Mouse (Mus musculus): ENCODE measurements at regions not wholly inside any gene's neighbourhood (a gene's known extent, or its start where the extent isn't known, plus 50 kb on each side); places are given as distances from the start of the nearest gene placed in this dataset.

GRCm38 (mm10) chr9:30101942-30102341, 139.0 kb upstream of the Ntm start:
- no peak overlapping the region for H3K9ac ChIP-seq (replicated peaks; ENCODE audit: low read depth, low read length)
- WGBS = 47% methylated on average over 6 of the region's 6 CpGs
- no peaks in the 10 kb centered on the region for H3K36me3 ChIP-seq (ENCODE audit: control insufficient read depth, insufficient read depth, low read length)
- no peaks in the 10 kb centered on the region for H3K9me3 ChIP-seq (ENCODE audit: control insufficient read depth, low read depth, low read length)
- no peak overlapping the region for H3K4me3 ChIP-seq (ENCODE audit: low read depth, low read length)
- no peaks in the 10 kb centered on the region for H3K27me3 ChIP-seq (ENCODE audit: control insufficient read depth, insufficient read depth, low read length)
- H3K27ac ChIP-seq (ENCODE audit: low read length) = no peak overlapping the region
- H3K4me1 ChIP-seq (ENCODE audit: control insufficient read depth, insufficient read depth, low read length) = no peaks in the 10 kb centered on the region
- ATAC-seq (ENCODE audit: insufficient number of reproducible peaks, insufficient read depth, low FRiP score, low read depth) = no peak
- H3K4me2 ChIP-seq (replicated peaks; ENCODE audit: low read depth, low read length) = no peak overlapping the region

- 58% methylated on average over 3 of the region's 3 CpGs for WGBS
Observed at GRCm38 (mm10) chr9:30122371-30122770, 159.4 kb upstream of the Ntm start.

DNA sequence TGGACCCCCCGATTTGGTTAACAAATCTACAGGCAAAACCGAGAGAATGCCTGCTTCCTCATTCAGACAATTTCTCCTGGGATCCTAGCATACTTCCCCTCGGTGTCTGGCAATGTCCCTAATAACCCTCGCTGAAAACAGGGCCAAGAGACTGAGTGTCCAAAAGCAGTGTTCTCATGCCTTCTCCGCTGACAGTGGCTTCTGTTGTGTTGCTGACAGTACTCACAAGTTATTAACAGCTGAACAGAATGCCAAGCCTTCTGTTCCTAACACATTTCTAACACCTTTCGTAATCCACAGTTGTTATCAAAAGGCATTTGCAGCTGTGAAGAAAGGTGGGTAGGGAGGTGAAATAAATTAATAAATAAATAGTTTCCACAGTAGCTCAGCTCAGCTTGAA, 166.2 kb upstream of the Ntm start:
- ATAC-seq (ENCODE audit: insufficient number of reproducible peaks, insufficient read depth, low FRiP score, low read depth) = no peak
- Histone ChIP-seq H3K9me3 (ENCODE audit: control insufficient read depth, low read depth, low read length) (no peaks in the 10 kb centered on the region), H3K27me3 (ENCODE audit: control insufficient read depth, insufficient read depth, low read length) (no peaks in the 10 kb centered on the region), H3K4me1 (ENCODE audit: control insufficient read depth, insufficient read depth, low read length) (no peaks in the 10 kb centered on the region), H3K36me3 (ENCODE audit: control insufficient read depth, insufficient read depth, low read length) (no peaks in the 10 kb centered on the region), H3K27ac (ENCODE audit: low read length) (no peak overlapping the region), H3K4me2 (replicated peaks; ENCODE audit: low read depth, low read length) (no peak overlapping the region), H3K9ac (replicated peaks; ENCODE audit: low read depth, low read length) (no peak overlapping the region), H3K4me3 (ENCODE audit: low read depth, low read length) (no peak overlapping the region)
- 73% methylated on average over 6 of the region's 6 CpGs for WGBS

More at GRCm38 (mm10) chr9:30122371-30122770, 159.4 kb upstream of the Ntm start:
- Histone ChIP-seq H3K27me3 (ENCODE audit: control insufficient read depth, insufficient read depth, low read length) (no peaks in the 10 kb centered on the region), H3K27ac (ENCODE audit: low read length) (no peak overlapping the region), H3K4me2 (replicated peaks; ENCODE audit: low read depth, low read length) (no peak overlapping the region), H3K9me3 (ENCODE audit: control insufficient read depth, low read depth, low read length) (no peaks in the 10 kb centered on the region), H3K9ac (replicated peaks; ENCODE audit: low read depth, low read length) (no peak overlapping the region), H3K36me3 (ENCODE audit: control insufficient read depth, insufficient read depth, low read length) (no peaks in the 10 kb centered on the region), H3K4me3 (ENCODE audit: low read depth, low read length) (no peak overlapping the region), H3K4me1 (ENCODE audit: control insufficient read depth, insufficient read depth, low read length) (no peaks in the 10 kb centered on the region)
- ATAC-seq (ENCODE audit: insufficient number of reproducible peaks, insufficient read depth, low FRiP score, low read depth) = no peak

DNA sequence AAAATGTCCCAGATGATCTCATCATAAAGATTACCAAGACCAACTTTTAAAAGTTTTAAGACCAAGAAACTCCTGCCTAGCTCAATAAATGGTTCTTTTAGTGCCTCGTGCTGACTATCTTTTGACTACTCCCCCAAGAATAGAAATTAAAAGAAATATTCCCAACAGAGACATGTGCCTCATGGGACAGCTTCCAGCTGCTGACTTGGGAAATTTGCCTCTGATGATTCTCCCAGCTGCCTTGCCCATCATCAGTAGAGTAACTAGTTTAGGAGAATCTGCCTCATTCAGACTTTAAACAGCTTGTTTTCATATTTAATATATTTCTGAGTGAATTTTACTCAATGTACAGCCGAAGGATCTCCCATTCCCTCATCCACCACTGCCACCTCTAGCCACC, 168.7 kb upstream of the Ntm start:
- H3K27ac ChIP-seq (ENCODE audit: low read length) = no peak overlapping the region
- no peak overlapping the region for H3K4me2 ChIP-seq (replicated peaks; ENCODE audit: low read depth, low read length)
- H3K36me3 ChIP-seq (ENCODE audit: control insufficient read depth, insufficient read depth, low read length) = no peaks in the 10 kb centered on the region
- no peaks in the 10 kb centered on the region for H3K27me3 ChIP-seq (ENCODE audit: control insufficient read depth, insufficient read depth, low read length)
- ATAC-seq (ENCODE audit: insufficient number of reproducible peaks, insufficient read depth, low FRiP score, low read depth) = no peak
- no peak overlapping the region for H3K9ac ChIP-seq (replicated peaks; ENCODE audit: low read depth, low read length)
- WGBS = 71% methylated on average over 2 of the region's 2 CpGs
- no peaks in the 10 kb centered on the region for H3K4me1 ChIP-seq (ENCODE audit: control insufficient read depth, insufficient read depth, low read length)
- no peak overlapping the region for H3K4me3 ChIP-seq (ENCODE audit: low read depth, low read length)
- no peaks in the 10 kb centered on the region for H3K9me3 ChIP-seq (ENCODE audit: control insufficient read depth, low read depth, low read length)

DNA sequence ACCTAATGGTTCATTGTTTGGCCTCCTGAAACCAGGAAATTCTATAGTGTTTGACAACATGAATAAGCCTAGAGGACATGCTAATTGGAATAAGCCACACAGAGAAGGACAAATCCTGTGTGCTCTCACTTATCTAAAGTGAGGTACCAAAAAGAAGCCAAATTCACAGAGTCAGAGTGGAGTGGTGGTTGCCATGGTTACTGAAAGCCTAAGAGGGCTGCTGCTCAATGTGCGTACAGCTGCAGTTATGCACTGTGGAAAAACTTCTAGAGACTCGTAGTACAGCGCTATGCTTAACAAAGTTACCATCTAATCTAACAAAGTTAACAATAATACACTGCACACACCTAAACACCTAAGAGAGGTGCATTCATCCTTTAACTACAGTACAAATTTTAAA, 171.4 kb upstream of the Ntm start:
- Histone ChIP-seq H3K4me2 (replicated peaks; ENCODE audit: low read depth, low read length) (no peak overlapping the region), H3K27me3 (ENCODE audit: control insufficient read depth, insufficient read depth, low read length) (no peaks in the 10 kb centered on the region), H3K4me1 (ENCODE audit: control insufficient read depth, insufficient read depth, low read length) (no peaks in the 10 kb centered on the region; the same call in 1 of the 2 replicates), H3K9me3 (ENCODE audit: control insufficient read depth, low read depth, low read length) (no peaks in the 10 kb centered on the region), H3K36me3 (ENCODE audit: control insufficient read depth, insufficient read depth, low read length) (no peaks in the 10 kb centered on the region), H3K27ac (ENCODE audit: low read length) (no peak overlapping the region), H3K9ac (replicated peaks; ENCODE audit: low read depth, low read length) (no peak overlapping the region), H3K4me3 (ENCODE audit: low read depth, low read length) (no peak overlapping the region)
- WGBS = 52% methylated on average over 3 of the region's 3 CpGs
- ATAC-seq (ENCODE audit: insufficient number of reproducible peaks, insufficient read depth, low FRiP score, low read depth) = no peak

DNA sequence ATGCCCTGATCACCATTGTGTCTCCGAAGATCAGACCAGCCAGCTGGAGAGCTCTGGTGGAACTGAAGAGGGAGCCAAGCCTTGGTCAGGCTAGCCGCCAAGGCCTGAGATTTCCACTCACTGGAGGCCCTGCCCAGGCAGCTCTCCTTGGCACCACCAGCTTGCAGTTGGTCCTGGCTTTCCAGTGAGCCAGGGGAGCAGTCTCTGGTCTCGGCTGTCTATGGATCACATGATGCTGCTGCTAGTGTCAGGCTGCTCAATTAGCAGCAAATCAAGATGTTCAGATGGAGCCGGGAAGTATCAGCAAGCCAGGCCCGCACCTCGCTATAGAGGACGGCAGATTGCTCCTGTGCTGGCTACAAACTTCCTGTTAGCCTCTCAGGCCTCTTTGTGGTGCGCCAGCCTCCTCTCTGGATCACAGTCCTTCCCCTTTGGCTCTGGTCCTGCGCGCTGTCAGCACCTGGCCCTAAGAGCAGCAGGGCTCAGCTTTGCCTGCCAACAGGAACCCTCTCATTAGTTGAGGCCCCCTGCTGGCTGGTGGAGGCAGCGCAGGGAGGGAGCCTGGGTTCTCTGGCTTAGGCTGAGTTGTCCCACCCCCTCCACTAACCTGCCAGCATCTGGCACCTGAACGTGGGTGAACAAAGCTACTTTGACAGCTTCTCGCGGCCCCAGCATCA, 174.8 kb upstream of the Ntm start:
- no peak for ATAC-seq (ENCODE audit: insufficient number of reproducible peaks, insufficient read depth, low FRiP score, low read depth)
- Histone ChIP-seq H3K4me1 (ENCODE audit: control insufficient read depth, insufficient read depth, low read length) (peaks cover 4% of the 10 kb centered on the region; the same call in 1 of the 2 replicates), H3K4me2 (replicated peaks; ENCODE audit: low read depth, low read length) (0 out of 2 replicates have a peak overlapping the region, but pooled peaks have one; percentile 2), H3K9ac (replicated peaks; ENCODE audit: low read depth, low read length) (no peak overlapping the region), H3K9me3 (ENCODE audit: control insufficient read depth, low read depth, low read length) (no peaks in the 10 kb centered on the region), H3K4me3 (ENCODE audit: low read depth, low read length) (no peak overlapping the region), H3K27me3 (ENCODE audit: control insufficient read depth, insufficient read depth, low read length) (no peaks in the 10 kb centered on the region), H3K27ac (ENCODE audit: low read length) (no peak overlapping the region), H3K36me3 (ENCODE audit: control insufficient read depth, insufficient read depth, low read length) (no peaks in the 10 kb centered on the region)
- 26% methylated on average over 14 of the region's 14 CpGs for WGBS

GRCm38 (mm10) chr9:30140188-30140587, 177.2 kb upstream of the Ntm start:
- H3K9me3 ChIP-seq (ENCODE audit: control insufficient read depth, low read depth, low read length) = no peaks in the 10 kb centered on the region
- H3K4me3 ChIP-seq (ENCODE audit: low read depth, low read length) = no peak overlapping the region
- peak; percentile 90 for ATAC-seq (ENCODE audit: insufficient number of reproducible peaks, insufficient read depth, low FRiP score, low read depth)
- no peak overlapping the region for H3K4me2 ChIP-seq (replicated peaks; ENCODE audit: low read depth, low read length)
- H3K27me3 ChIP-seq (ENCODE audit: control insufficient read depth, insufficient read depth, low read length) = no peaks in the 10 kb centered on the region
- H3K9ac ChIP-seq (replicated peaks; ENCODE audit: low read depth, low read length) = no peak overlapping the region
- H3K36me3 ChIP-seq (ENCODE audit: control insufficient read depth, insufficient read depth, low read length) = no peaks in the 10 kb centered on the region
- H3K27ac ChIP-seq (ENCODE audit: low read length) = 0 out of 2 replicates have a peak overlapping the region, but pooled peaks have one; percentile 10
- H3K4me1 ChIP-seq (ENCODE audit: control insufficient read depth, insufficient read depth, low read length) = peaks cover 4% of the 10 kb centered on the region; the same call in 1 of the 2 replicates
- WGBS = 24% methylated on average over 3 of the region's 3 CpGs

DNA sequence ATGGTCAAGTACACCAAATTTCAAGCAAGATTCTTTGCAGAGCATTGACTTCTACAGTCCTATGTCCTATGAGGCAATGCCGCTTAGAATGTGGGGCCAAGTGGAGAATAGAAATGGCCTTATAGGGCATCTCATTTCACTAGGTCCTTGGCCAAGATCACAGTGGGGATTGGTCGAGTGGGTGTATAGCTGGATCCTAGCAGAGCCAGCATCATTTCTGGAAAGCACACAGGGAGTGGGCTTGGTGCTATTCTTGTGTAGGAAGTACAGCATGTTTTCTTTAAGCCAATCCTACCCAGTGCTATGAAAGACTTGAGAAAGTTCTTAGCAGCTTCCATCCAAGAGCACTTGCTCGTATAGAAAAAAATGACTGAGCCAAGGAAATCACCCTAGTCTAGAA, 178.2 kb upstream of the Ntm start:
- no peak overlapping the region for H3K4me2 ChIP-seq (replicated peaks; ENCODE audit: low read depth, low read length)
- H3K9ac ChIP-seq (replicated peaks; ENCODE audit: low read depth, low read length) = no peak overlapping the region
- no peaks in the 10 kb centered on the region for H3K36me3 ChIP-seq (ENCODE audit: control insufficient read depth, insufficient read depth, low read length)
- no peaks in the 10 kb centered on the region for H3K27me3 ChIP-seq (ENCODE audit: control insufficient read depth, insufficient read depth, low read length)
- H3K4me3 ChIP-seq (ENCODE audit: low read depth, low read length) = no peak overlapping the region
- ATAC-seq (ENCODE audit: insufficient number of reproducible peaks, insufficient read depth, low FRiP score, low read depth) = no peak
- WGBS = 88% methylated on average over 3 of the region's 3 CpGs
- no peak overlapping the region for H3K27ac ChIP-seq (ENCODE audit: low read length)
- H3K4me1 ChIP-seq (ENCODE audit: control insufficient read depth, insufficient read depth, low read length) = peaks cover 4% of the 10 kb centered on the region; the same call in 1 of the 2 replicates
- no peaks in the 10 kb centered on the region for H3K9me3 ChIP-seq (ENCODE audit: control insufficient read depth, low read depth, low read length)
